Mouse (Mus musculus) stomach, embryonic 14.5 days (tissue): ENCODE measurements around the gene Fxyd5. TPM values are rescaled to one million over a fixed set of nuclear protein-coding genes. Genes with fewer than 3 reads are reported as not detected.

Source experiments
- ATAC-seq: fragments of 200-750 bp; cut with Nextera tagmentation; 2 replicates; pipeline ENCODE4 v1.8.0; 2017; ENCODE audit warnings: low read depth, moderate TSS enrichment; ENCODE audit not compliant: insufficient number of reproducible peaks, insufficient read depth, low FRiP score
- H3K27ac ChIP-seq: fragments of 300-500 bp; sonication (generic); 2 replicates; pipeline ENCODE4 v1.5.1; 2014; ENCODE audit warnings: mild to moderate bottlenecking, low read length, moderate library complexity, mixed read lengths
- H3K27me3 ChIP-seq: fragments of 300-500 bp; sonication (generic); 2 replicates; pipeline ENCODE4 v1.6.1; 2014; ENCODE audit warnings: low read length, control low read depth, mixed read lengths; ENCODE audit not compliant: control insufficient read depth, insufficient read depth
- H3K36me3 ChIP-seq: fragments of 300-500 bp; sonication (generic); 2 replicates; pipeline ENCODE4 v1.6.1; 2014; ENCODE audit warnings: mild to moderate bottlenecking, control low read depth, low read length, moderate library complexity, mixed read lengths; ENCODE audit not compliant: control insufficient read depth, insufficient read depth
- H3K4me1 ChIP-seq: fragments of 300-500 bp; sonication (generic); 2 replicates; pipeline ENCODE4 v1.6.1; 2014; ENCODE audit warnings: low read length, control low read depth, mixed read lengths; ENCODE audit not compliant: control insufficient read depth, insufficient read depth
- H3K4me2 ChIP-seq: fragments of 300-500 bp; sonication (generic); replicated peaks from 2 replicates; pipeline ENCODE4 v1.6.1; 2014; ENCODE audit warnings: low read depth, low read length, control low read depth
- H3K4me3 ChIP-seq: fragments of 300-500 bp; sonication (generic); 2 replicates; pipeline ENCODE4 v1.5.1; 2014; ENCODE audit warnings: low read depth, low read length, control low read depth
- H3K9ac ChIP-seq: fragments of 300-500 bp; sonication (generic); replicated peaks from 2 replicates; pipeline ENCODE4 v1.6.1; 2014; ENCODE audit warnings: low read depth, mild to moderate bottlenecking, control low read depth, low read length, moderate library complexity, mixed read lengths
- H3K9me3 ChIP-seq: fragments of 300-500 bp; sonication (generic); 2 replicates; pipeline ENCODE4 v1.6.1; 2016; ENCODE audit warnings: low read depth, low read length, control low read depth; ENCODE audit not compliant: control insufficient read depth
- WGBS: fragments of 180-500 bp; shearing (Covaris S2); extraction: QIAGEN DNeasy Blood & Tissue Kit; methylation state at CpG from one replicate; pipeline ENCODE4 v1.1.7; 2014; 5-methylcytosine and 5-hydroxymethylcytosine counted together
- polyA plus RNA-seq: library from polyadenylated mRNA; unstranded; fragments of >200 nt; fragmentation: Nextera tagmentation; extraction: Ambion mirVana; gene quantifications from 2 replicates; pipeline ENCODE4 v1.2.1, GENCODE M21; 2014

Fxyd5 gene
- polyA plus RNA-seq, 1 experiment from 2014 or later, result 19.9 TPM

- Histone ChIP-seq H3K36me3 (no peaks in the 10 kb centered on the region), H3K27me3 (no peaks in the 10 kb centered on the region), H3K4me1 (peaks cover 5% of the 10 kb centered on the region; the same call in 1 of the 2 replicates), H3K27ac (0 out of 2 replicates have a peak overlapping the region, but pooled peaks have one; percentile 27), H3K4me2 (0 out of 2 replicates have a peak overlapping the region, but pooled peaks have one; percentile 5), H3K9ac (no peak overlapping the region), H3K9me3 (no peaks in the 10 kb centered on the region), H3K4me3 (no peak overlapping the region)
- 66% methylated on average over 11 of the region's 11 CpGs for WGBS
- no peak for ATAC-seq
These were observed 17.8 kb upstream of the Fxyd5 start for GRCm38 (mm10) chr7:31059919-31060620.

- no peaks in the 10 kb centered on the region for H3K9me3 ChIP-seq
- no peaks in the 10 kb centered on the region for H3K27me3 ChIP-seq
- no peak within 1 kb of the TSS for H3K4me3 ChIP-seq
- no peak within 1 kb of the TSS for H3K9ac ChIP-seq
- 0 out of 2 replicates have a peak within 1 kb of the TSS, but pooled peaks have one; percentile 5 for H3K4me2 ChIP-seq
- H3K27ac ChIP-seq, result 0 out of 2 replicates have a peak within 1 kb of the TSS, but pooled peaks have one; percentile 27
- H3K36me3 ChIP-seq, result no peaks in the 10 kb centered on the region
- 5% methylated on average over 2 of the region's 2 CpGs for WGBS
- ATAC-seq, result peak; percentile 43
- peaks cover 15% of the 10 kb centered on the region; the same call in 1 of the 2 replicates for H3K4me1 ChIP-seq
These were observed 16.8 kb upstream of the Fxyd5 start, which contains the start of gene Lgi4 for GRCm38 (mm10) chr7:31059108-31059507. Lgi4 (plus strand) TSS chr7:31059342.

- Histone ChIP-seq H3K9ac (no peak overlapping the region), H3K4me3 (no peak overlapping the region), H3K4me1 (peaks cover 24% of the 10 kb centered on the region), H3K27ac (no peak overlapping the region), H3K27me3 (0 out of 2 replicates have a peak, but pooled peaks cover 2% of the 10 kb centered on the region), H3K4me2 (no peak overlapping the region), H3K36me3 (no peaks in the 10 kb centered on the region), H3K9me3 (no peaks in the 10 kb centered on the region)
- ATAC-seq, result no peak
- WGBS, result 87% methylated on average over 6 of the region's 6 CpGs
These were observed 15.9 kb upstream of the Fxyd5 start for GRCm38 (mm10) chr7:31058211-31058610.

GRCm38 (mm10) chr7:31057730-31058129, 15.4 kb upstream of the Fxyd5 start:
- Histone ChIP-seq H3K4me3 (no peak overlapping the region), H3K9me3 (no peaks in the 10 kb centered on the region), H3K4me1 (peaks cover 28% of the 10 kb centered on the region), H3K27me3 (0 out of 2 replicates have a peak, but pooled peaks cover 5% of the 10 kb centered on the region), H3K9ac (no peak overlapping the region), H3K4me2 (no peak overlapping the region), H3K27ac (no peak overlapping the region), H3K36me3 (no peaks in the 10 kb centered on the region)
- whole genome bisulfite sequencing, result 71% methylated on average over 5 of the region's 5 CpGs
- no peak for ATAC-seq

GRCm38 (mm10) chr7:31057071-31057470, 14.8 kb upstream of the Fxyd5 start, which contains the start of gene Fxyd1:
Fxyd1 (minus strand) TSS chr7:31057199.
- Histone ChIP-seq H3K27ac (peak within 1 kb of the TSS; percentile 27; the same call in 1 of the 2 replicates), H3K9ac (no peak within 1 kb of the TSS), H3K4me2 (no peak within 1 kb of the TSS), H3K36me3 (no peaks in the 10 kb centered on the region), H3K4me3 (no peak within 1 kb of the TSS), H3K4me1 (peaks cover 33% of the 10 kb centered on the region), H3K27me3 (0 out of 2 replicates have a peak, but pooled peaks cover 6% of the 10 kb centered on the region), H3K9me3 (no peaks in the 10 kb centered on the region)
- 82% methylated on average over 2 of the region's 2 CpGs for WGBS
- no peak for ATAC-seq

- peaks cover 39% of the 10 kb centered on the region for H3K4me1 ChIP-seq
- ATAC-seq, result no peak
- no peak overlapping the region for H3K9ac ChIP-seq
- no peaks in the 10 kb centered on the region for H3K9me3 ChIP-seq
- peak overlapping the region; percentile 27; the same call in 1 of the 2 replicates for H3K27ac ChIP-seq
- no peaks in the 10 kb centered on the region for H3K36me3 ChIP-seq
- H3K27me3 ChIP-seq, result peaks cover 11% of the 10 kb centered on the region
- 74% methylated on average over 7 of the region's 7 CpGs for WGBS
- H3K4me3 ChIP-seq, result no peak overlapping the region
- H3K4me2 ChIP-seq, result no peak overlapping the region
These were observed 14.2 kb upstream of the Fxyd5 start for GRCm38 (mm10) chr7:31056448-31056847.

GRCm38 (mm10) chr7:31055883-31056282, 13.6 kb upstream of the Fxyd5 start:
- Histone ChIP-seq H3K27ac (no peak overlapping the region; the same call in 1 of the 2 replicates), H3K4me1 (peaks cover 44% of the 10 kb centered on the region)

GRCm38 (mm10) chr7:31055354-31055824, 13.1 kb upstream of the Fxyd5 start:
- peaks cover 22% of the 10 kb centered on the region for H3K27me3 ChIP-seq
- H3K4me2 ChIP-seq, result peak overlapping the region; percentile 35
- peak overlapping the region; percentile 25; the same call in 1 of the 2 replicates for H3K9ac ChIP-seq
- H3K36me3 ChIP-seq, result no peaks in the 10 kb centered on the region
- H3K4me3 ChIP-seq, result peak overlapping the region; percentile 19
- peak; percentile 86 for ATAC-seq
- WGBS, result 1% methylated on average over 10 of the region's 10 CpGs
- peaks cover 48% of the 10 kb centered on the region for H3K4me1 ChIP-seq
- H3K9me3 ChIP-seq, result no peaks in the 10 kb centered on the region
- H3K27ac ChIP-seq, result peak overlapping the region; percentile 72; the same call in 1 of the 2 replicates

More at GRCm38 (mm10) chr7:31055883-31056282, 13.6 kb upstream of the Fxyd5 start:
- H3K36me3 ChIP-seq, result no peaks in the 10 kb centered on the region
- no peak for ATAC-seq
- H3K4me3 ChIP-seq, result no peak overlapping the region
- peak overlapping the region; percentile 35; the same call in 1 of the 2 replicates for H3K4me2 ChIP-seq
- H3K27me3 ChIP-seq, result peaks cover 17% of the 10 kb centered on the region
- no peaks in the 10 kb centered on the region for H3K9me3 ChIP-seq
- H3K9ac ChIP-seq, result no peak overlapping the region
- WGBS, result 15% methylated on average over 3 of the region's 4 CpGs
